Mouse (Mus musculus): ENCODE data around the gene Six2.

- TF ChIP-seq CTCF (IDR thresholded peaks at IDR 0.05; ENCODE audit: low read depth) (no peak), EP300 (IDR thresholded peaks at IDR 0.05; ENCODE audit: low read depth) (no peak)
Measured at GRCm38 (mm10) chr17:85645312-85645711, 42.8 kb downstream of the Six2 start.

All from heart, postnatal 0 days (tissue).